Mouse (Mus musculus): ENCODE data around the gene Cbfb. TPM values are rescaled to one million over a fixed set of nuclear protein-coding genes. Genes with fewer than 3 reads are reported as not detected.

Gene Cbfb
- polyA plus RNA-seq, 1 experiment from 2014 or later = 46.1 TPM

DNA sequence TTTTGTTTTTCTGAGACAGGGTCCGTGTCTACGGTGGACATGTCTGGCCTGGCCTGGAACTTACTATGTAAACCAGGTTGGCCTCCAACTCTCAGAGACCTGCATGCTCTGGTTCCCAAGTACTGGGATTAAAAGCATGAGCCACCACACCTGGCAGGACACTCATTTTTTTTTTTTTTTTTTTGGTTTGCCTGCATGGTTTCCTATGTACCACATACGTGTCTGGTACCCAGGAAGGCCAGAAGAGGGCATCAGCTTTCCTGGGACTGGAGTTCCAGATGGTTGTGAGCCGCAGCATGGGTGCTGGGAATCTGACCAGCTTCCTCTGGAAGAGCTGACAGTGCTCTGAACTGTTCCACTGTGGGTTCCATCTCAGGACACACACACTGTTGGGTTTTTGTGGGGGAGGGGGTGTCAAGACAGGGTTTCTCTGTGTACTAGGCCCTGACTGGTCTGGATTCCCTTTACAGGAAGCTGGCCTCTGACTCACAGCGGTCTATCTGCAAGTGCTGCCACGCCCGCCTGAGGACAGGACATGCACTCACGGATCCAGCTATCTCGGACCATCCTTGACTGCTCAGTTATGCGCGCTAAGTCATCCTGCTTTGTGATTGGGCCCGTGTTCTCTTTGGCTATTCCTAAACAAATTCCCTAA, 91.0 kb downstream of the Cbfb start:
- peaks cover 22% of the 10 kb centered on the region for H3K4me1 ChIP-seq (ENCODE audit: control insufficient read depth, insufficient read depth, low read length)
- H3K4me3 ChIP-seq (replicated peaks; ENCODE audit: low read length) = no peak overlapping the region
- no peak overlapping the region for H3K27ac ChIP-seq (ENCODE audit: low read length)
- no peaks in the 10 kb centered on the region for H3K36me3 ChIP-seq (ENCODE audit: control insufficient read depth, insufficient read depth, low read length)
- no peak overlapping the region for H3K4me2 ChIP-seq (ENCODE audit: low read depth, low read length)
- H3K9ac ChIP-seq (ENCODE audit: low read length) = no peak overlapping the region
- H3K27me3 ChIP-seq (ENCODE audit: control insufficient read depth, insufficient read depth, low read length) = peaks cover 14% of the 10 kb centered on the region
- ATAC-seq (ENCODE audit: insufficient read depth, low FRiP score) = no peak
- WGBS = 84% methylated on average over 12 of the region's 12 CpGs
- H3K9me3 ChIP-seq (replicated peaks; ENCODE audit: control insufficient read depth, low read length) = no peaks in the 10 kb centered on the region

DNA sequence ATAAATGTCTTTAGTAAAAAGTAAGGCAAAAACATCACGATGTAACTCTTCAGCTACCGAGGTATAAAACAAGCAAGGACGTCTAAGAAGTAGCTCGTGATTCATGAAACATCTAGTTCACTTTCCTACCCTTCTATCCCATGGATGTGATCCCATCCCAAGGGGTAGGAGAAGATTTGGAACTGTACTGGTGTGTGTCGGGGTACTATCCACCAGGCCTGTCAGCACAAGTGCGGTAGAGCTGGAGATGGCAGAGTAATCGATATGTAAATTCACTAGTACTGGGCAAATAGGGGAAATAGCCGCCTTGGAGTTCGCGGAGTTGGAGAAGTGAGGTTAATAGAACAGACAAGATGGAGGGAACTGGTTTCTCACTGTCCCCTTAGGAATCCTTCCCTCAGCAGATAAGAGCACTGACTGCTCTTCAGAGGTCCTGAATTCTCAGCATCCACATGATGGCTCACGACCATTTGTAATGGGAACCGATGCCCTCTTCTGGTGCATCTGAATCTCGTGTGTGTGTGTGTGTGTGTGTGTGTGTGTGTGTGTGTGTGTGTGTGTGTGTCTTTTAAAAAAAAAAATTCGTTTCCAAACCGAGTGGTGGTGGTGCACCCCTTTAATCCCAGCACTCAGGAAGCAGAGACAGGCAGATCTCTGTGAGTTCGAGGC, 92.9 kb downstream of the Cbfb start:
- Histone ChIP-seq H3K4me3 (replicated peaks; ENCODE audit: low read length) (peak overlapping the region; percentile 67), H3K27ac (ENCODE audit: low read length) (no peak overlapping the region), H3K36me3 (ENCODE audit: control insufficient read depth, insufficient read depth, low read length) (no peaks in the 10 kb centered on the region), H3K4me1 (ENCODE audit: control insufficient read depth, insufficient read depth, low read length) (peaks cover 25% of the 10 kb centered on the region), H3K9ac (ENCODE audit: low read length) (no peak overlapping the region), H3K4me2 (ENCODE audit: low read depth, low read length) (peak overlapping the region; percentile 94), H3K27me3 (ENCODE audit: control insufficient read depth, insufficient read depth, low read length) (peaks cover 30% of the 10 kb centered on the region), H3K9me3 (replicated peaks; ENCODE audit: control insufficient read depth, low read length) (no peaks in the 10 kb centered on the region)
- WGBS = 45% methylated on average over 16 of the region's 16 CpGs
- ATAC-seq (ENCODE audit: insufficient read depth, low FRiP score) = no peak

DNA sequence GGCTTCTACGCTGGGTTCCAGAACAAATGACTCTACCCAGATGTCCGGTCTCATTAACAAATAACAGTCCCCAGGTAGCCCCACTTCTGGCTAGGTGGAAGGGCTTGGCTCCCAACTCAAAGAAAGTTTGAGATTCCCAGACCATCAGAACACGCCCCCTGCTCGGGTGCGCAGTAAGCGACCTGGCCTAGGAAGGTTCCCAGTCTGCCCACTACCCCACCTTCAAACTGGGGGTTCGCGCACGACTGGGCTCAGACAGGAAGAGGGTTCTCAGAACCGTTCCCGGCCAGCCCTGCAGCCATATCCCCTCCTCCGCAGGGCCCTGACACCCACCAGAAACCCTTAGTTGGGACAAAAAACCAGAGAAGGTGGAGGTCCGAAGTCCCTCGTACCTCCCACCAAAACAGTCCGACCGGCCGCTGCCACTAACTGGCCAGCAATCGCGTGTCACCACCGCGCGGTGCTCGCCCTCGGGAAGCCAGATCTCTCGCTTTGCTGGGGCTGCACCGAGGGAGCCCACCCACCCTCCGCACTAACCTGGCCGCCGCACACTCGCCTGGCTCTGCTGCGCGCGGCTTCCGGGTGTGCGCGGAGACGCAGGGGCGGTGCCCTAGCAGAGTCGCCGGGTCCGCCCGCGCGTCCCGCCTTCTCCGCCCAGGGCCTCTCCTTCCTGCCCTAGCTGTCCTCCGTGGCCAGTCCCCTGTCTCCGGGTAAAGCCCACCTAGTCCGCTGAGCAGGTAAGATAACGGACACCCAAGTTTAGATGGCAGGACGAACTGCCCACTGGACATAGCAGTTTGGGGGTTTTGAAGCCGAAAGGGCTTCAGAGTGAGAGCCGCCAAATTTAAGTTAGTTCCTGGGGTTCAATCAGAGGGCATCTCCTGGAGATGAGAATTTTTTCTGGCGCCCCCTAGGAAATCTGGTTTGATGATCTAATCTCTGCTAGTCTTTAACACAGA, 93.8 kb downstream of the Cbfb start, which contains the start of the genes Tradd and Fbxl8:
Tradd (minus strand) TSS at position 586 of the 959 bp plus-strand sequence.
Fbxl8 (plus strand) TSS at position 625 of the 959 bp plus-strand sequence.
- Histone ChIP-seq H3K9ac (ENCODE audit: low read length) (peak within 1 kb of the TSS; percentile 72), H3K4me2 (ENCODE audit: low read depth, low read length) (peak within 1 kb of the TSS; percentile 94), H3K4me3 (replicated peaks; ENCODE audit: low read length) (peak within 1 kb of the TSS; percentile 67), H3K9me3 (replicated peaks; ENCODE audit: control insufficient read depth, low read length) (no peaks in the 10 kb centered on the region), H3K36me3 (ENCODE audit: control insufficient read depth, insufficient read depth, low read length) (no peaks in the 10 kb centered on the region), H3K4me1 (ENCODE audit: control insufficient read depth, insufficient read depth, low read length) (peaks cover 29% of the 10 kb centered on the region), H3K27me3 (ENCODE audit: control insufficient read depth, insufficient read depth, low read length) (peaks cover 35% of the 10 kb centered on the region), H3K27ac (ENCODE audit: low read length) (no peak within 1 kb of the TSS)
- 1% methylated on average over 54 of the region's 54 CpGs for WGBS
- peak; percentile 77 for ATAC-seq (ENCODE audit: insufficient read depth, low FRiP score)

DNA sequence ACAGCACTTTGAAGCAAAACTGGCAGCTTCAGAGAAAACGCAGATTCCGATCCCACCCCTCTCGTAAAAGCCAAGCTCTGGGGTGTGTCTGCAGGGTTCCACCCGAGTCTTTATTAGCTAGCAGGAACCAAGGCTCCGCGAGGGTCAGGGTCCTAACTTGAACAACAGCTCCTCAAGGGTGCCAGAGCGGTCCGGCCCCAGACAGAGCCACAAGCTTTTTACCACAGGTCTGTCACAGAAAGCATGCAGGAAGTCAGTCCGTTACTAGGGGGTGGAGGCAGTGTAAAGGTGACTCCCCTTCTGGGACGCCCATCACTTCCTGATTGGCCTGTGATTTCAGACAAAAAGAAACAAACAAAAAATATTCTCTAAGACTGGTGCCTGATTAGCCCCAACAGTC, 94.7 kb downstream of the Cbfb start:
- Histone ChIP-seq H3K4me2 (ENCODE audit: low read depth, low read length) (peak overlapping the region; percentile 94), H3K36me3 (ENCODE audit: control insufficient read depth, insufficient read depth, low read length) (no peaks in the 10 kb centered on the region), H3K27me3 (ENCODE audit: control insufficient read depth, insufficient read depth, low read length) (peaks cover 40% of the 10 kb centered on the region), H3K4me1 (ENCODE audit: control insufficient read depth, insufficient read depth, low read length) (peaks cover 29% of the 10 kb centered on the region), H3K4me3 (replicated peaks; ENCODE audit: low read length) (peak overlapping the region; percentile 67), H3K9ac (ENCODE audit: low read length) (peak overlapping the region; percentile 72), H3K9me3 (replicated peaks; ENCODE audit: control insufficient read depth, low read length) (no peaks in the 10 kb centered on the region), H3K27ac (ENCODE audit: low read length) (no peak overlapping the region)
- ATAC-seq (ENCODE audit: insufficient read depth, low FRiP score) = no peak
- WGBS = 10% methylated on average over 10 of the region's 10 CpGs

DNA sequence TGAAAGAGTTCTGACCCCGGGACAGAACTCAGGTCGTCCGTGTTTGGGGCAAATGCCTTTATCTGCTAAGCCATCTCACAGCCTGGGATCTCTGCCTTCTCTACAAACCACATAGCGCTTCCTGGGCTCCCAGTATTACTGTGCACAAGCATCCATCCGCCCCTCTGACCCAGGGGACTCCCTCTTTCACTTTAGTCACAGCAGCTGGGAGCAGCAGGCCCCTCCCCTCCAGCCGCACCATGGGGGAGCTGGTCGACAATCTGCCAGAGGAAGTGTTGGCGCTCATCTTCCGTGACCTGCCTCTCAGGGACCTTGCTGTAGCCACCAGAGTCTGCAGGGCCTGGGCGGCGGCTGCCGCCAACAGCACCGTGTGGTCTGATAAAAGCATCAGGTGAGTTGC, 96.3 kb downstream of the Cbfb start:
- H3K36me3 ChIP-seq (ENCODE audit: control insufficient read depth, insufficient read depth, low read length) = no peaks in the 10 kb centered on the region
- no peak overlapping the region for H3K9ac ChIP-seq (ENCODE audit: low read length)
- H3K4me3 ChIP-seq (replicated peaks; ENCODE audit: low read length) = no peak overlapping the region
- peaks cover 36% of the 10 kb centered on the region for H3K4me1 ChIP-seq (ENCODE audit: control insufficient read depth, insufficient read depth, low read length)
- H3K27ac ChIP-seq (ENCODE audit: low read length) = no peak overlapping the region
- H3K4me2 ChIP-seq (ENCODE audit: low read depth, low read length) = no peak overlapping the region
- H3K9me3 ChIP-seq (replicated peaks; ENCODE audit: control insufficient read depth, low read length) = no peaks in the 10 kb centered on the region
- ATAC-seq (ENCODE audit: insufficient read depth, low FRiP score) = no peak
- H3K27me3 ChIP-seq (ENCODE audit: control insufficient read depth, insufficient read depth, low read length) = peaks cover 57% of the 10 kb centered on the region
- 45% methylated on average over 13 of the region's 13 CpGs for WGBS

Other genes starting within 250 kb of the Cbfb start
- 5.6 and 7.9 TPM in 2 replicates for gene Ces2e, start 244.4 kb upstream of the Cbfb start, polyA plus RNA-seq (2015; fragmentation: Nextera tagmentation; extraction: Ambion mirVana)
- 0.53 and 0.69 TPM in 2 replicates for gene Ces2f, start 223.3 kb upstream of the Cbfb start, polyA plus RNA-seq (2015; fragmentation: Nextera tagmentation; extraction: Ambion mirVana)
- 12.8 and 18.7 TPM in 2 replicates for gene Ces2g, start 209.0 kb upstream of the Cbfb start, polyA plus RNA-seq (2015; fragmentation: Nextera tagmentation; extraction: Ambion mirVana)
- not detected in 2 replicates for gene Ces2h, start 169.8 kb upstream of the Cbfb start, polyA plus RNA-seq (2015; fragmentation: Nextera tagmentation; extraction: Ambion mirVana)
- not detected in 2 replicates for gene Ces3a, start 122.1 kb upstream of the Cbfb start, polyA plus RNA-seq (2015; fragmentation: Nextera tagmentation; extraction: Ambion mirVana)
- not detected in 2 replicates for gene Ces3b, start 86.9 kb upstream of the Cbfb start, polyA plus RNA-seq (2015; fragmentation: Nextera tagmentation; extraction: Ambion mirVana)
- gene Ces4a, start 38.9 kb upstream of the Cbfb start, polyA plus RNA-seq (2015; fragmentation: Nextera tagmentation; extraction: Ambion mirVana) = not detected in 2 replicates
- 29.1 and 30.1 TPM in 2 replicates for gene D230025D16Rik, start 54.5 kb downstream of the Cbfb start, polyA plus RNA-seq (2015; fragmentation: Nextera tagmentation; extraction: Ambion mirVana)
- 21.4 and 21.6 TPM in 2 replicates for gene B3gnt9, start 84.5 kb downstream of the Cbfb start, polyA plus RNA-seq (2015; fragmentation: Nextera tagmentation; extraction: Ambion mirVana)
- 32.9 and 36.1 TPM in 2 replicates for gene Tradd, start 93.9 kb downstream of the Cbfb start, polyA plus RNA-seq (2015; fragmentation: Nextera tagmentation; extraction: Ambion mirVana)
- 3.4 and 4.7 TPM in 2 replicates for gene Fbxl8, start 94.0 kb downstream of the Cbfb start, polyA plus RNA-seq (2015; fragmentation: Nextera tagmentation; extraction: Ambion mirVana)
- gene Hsf4, start 99.1 kb downstream of the Cbfb start, polyA plus RNA-seq (2015; fragmentation: Nextera tagmentation; extraction: Ambion mirVana) = not detected in 2 replicates
- 1.3 and 2.3 TPM in 2 replicates for gene Nol3, start 105.5 kb downstream of the Cbfb start, polyA plus RNA-seq (2015; fragmentation: Nextera tagmentation; extraction: Ambion mirVana)
- gene 4931428F04Rik, start 119.2 kb downstream of the Cbfb start, polyA plus RNA-seq (2015; fragmentation: Nextera tagmentation; extraction: Ambion mirVana) = 8.0 and 9.2 TPM in 2 replicates
- 8.7 and 11.9 TPM in 2 replicates for gene Exoc3l, start 125.4 kb downstream of the Cbfb start, polyA plus RNA-seq (2015; fragmentation: Nextera tagmentation; extraction: Ambion mirVana)
- 72.0 and 74.0 TPM in 2 replicates for gene E2f4, start 127.0 kb downstream of the Cbfb start, polyA plus RNA-seq (2015; fragmentation: Nextera tagmentation; extraction: Ambion mirVana)
- gene Elmo3, start 134.9 kb downstream of the Cbfb start, polyA plus RNA-seq (2015; fragmentation: Nextera tagmentation; extraction: Ambion mirVana) = 18.9 and 19.4 TPM in 2 replicates
- 2.1 and 2.4 TPM in 2 replicates for gene Lrrc29, start 155.6 kb downstream of the Cbfb start, polyA plus RNA-seq (2015; fragmentation: Nextera tagmentation; extraction: Ambion mirVana)
- gene Tmem208, start 155.7 kb downstream of the Cbfb start, polyA plus RNA-seq (2015; fragmentation: Nextera tagmentation; extraction: Ambion mirVana) = 124 and 131 TPM in 2 replicates
- gene Fhod1, start 177.3 kb downstream of the Cbfb start, polyA plus RNA-seq (2015; fragmentation: Nextera tagmentation; extraction: Ambion mirVana) = 2.2 and 2.5 TPM in 2 replicates
- 1.5 and 1.7 TPM in 2 replicates for gene Slc9a5, start 178.2 kb downstream of the Cbfb start, polyA plus RNA-seq (2015; fragmentation: Nextera tagmentation; extraction: Ambion mirVana)
- 0.11 and 0.22 TPM in 2 replicates for gene Plekhg4, start 202.6 kb downstream of the Cbfb start, polyA plus RNA-seq (2015; fragmentation: Nextera tagmentation; extraction: Ambion mirVana)
- not detected in 2 replicates for gene Kctd19, start 242.8 kb downstream of the Cbfb start, polyA plus RNA-seq (2015; fragmentation: Nextera tagmentation; extraction: Ambion mirVana)
- gene Lrrc36, start 242.9 kb downstream of the Cbfb start, polyA plus RNA-seq (2015; fragmentation: Nextera tagmentation; extraction: Ambion mirVana) = 0.17 and 0.47 TPM in 2 replicates